Mouse (Mus musculus) heart, embryonic 14.5 days (tissue): ENCODE measurements at regions not wholly inside any gene's neighbourhood (a gene's known extent, or its start where the extent isn't known, plus 50 kb on each side); places are given as distances from the start of the nearest gene placed in this dataset.

ENCODE experiments used
- ATAC-seq: fragments of 200-750 bp; cut with Nextera tagmentation; 2 replicates; pipeline ENCODE4 v1.8.0; 2017; ENCODE audit warnings: low read depth, moderate TSS enrichment; ENCODE audit not compliant: insufficient number of reproducible peaks, insufficient read depth, low FRiP score
- H3K27ac ChIP-seq, 2 experiments: fragments of 200-500 bp in 1 of 2; fragments of 300-500 bp in 1 of 2; sonication (generic) in 1 of 2; replicated peaks in 1 of 2; 2 replicates each; pipeline ENCODE4 v1.5.1; 2012 to 2014; ENCODE audit warnings: low read depth in 2 of 2, low read length in 2 of 2, control low read depth in 1 of 2, mild to moderate bottlenecking in 1 of 2, mixed read lengths in 1 of 2; ENCODE audit not compliant: control insufficient read depth in 1 of 2, insufficient read depth in 1 of 2
- H3K27me3 ChIP-seq: fragments of 300-500 bp; sonication (generic); 2 replicates; pipeline ENCODE4 v1.6.1; 2014; ENCODE audit warnings: mild to moderate bottlenecking, low read length, control low read depth; ENCODE audit not compliant: control insufficient read depth, insufficient read depth
- H3K36me3 ChIP-seq: fragments of 300-500 bp; sonication (generic); 2 replicates; pipeline ENCODE4 v1.6.1; 2014; ENCODE audit warnings: mild to moderate bottlenecking, control low read depth, low read length, mixed read lengths; ENCODE audit not compliant: control insufficient read depth, insufficient read depth
- H3K4me1 ChIP-seq, 2 experiments: fragments of 200-500 bp in 1 of 2; fragments of 300-500 bp in 1 of 2; sonication (generic) in 1 of 2; 2 replicates each; pipeline ENCODE4 v1.6.1; 2012 to 2014; ENCODE audit warnings: low read length in 2 of 2, control low read depth in 1 of 2, mixed read lengths in 1 of 2; ENCODE audit not compliant: control insufficient read depth in 2 of 2, insufficient read depth in 2 of 2
- H3K4me2 ChIP-seq: fragments of 300-500 bp; sonication (generic); 2 replicates; pipeline ENCODE4 v1.6.1; 2014; ENCODE audit warnings: mild to moderate bottlenecking, low read length
- H3K4me3 ChIP-seq, 2 experiments: fragments of 200-500 bp in 1 of 2; fragments of 300-500 bp in 1 of 2; sonication (generic) in 1 of 2; 2 replicates each; pipeline ENCODE4 v1.5.1; 2012 to 2014; ENCODE audit warnings: low read length in 2 of 2, mild to moderate bottlenecking in 2 of 2, control low read depth in 1 of 2, low read depth in 1 of 2, moderate library complexity in 1 of 2; ENCODE audit not compliant: control insufficient read depth in 1 of 2, insufficient read depth in 1 of 2
- H3K9ac ChIP-seq: fragments of 300-500 bp; sonication (generic); 2 replicates; pipeline ENCODE4 v1.6.1; 2014; ENCODE audit warnings: mild to moderate bottlenecking, low read length
- H3K9me3 ChIP-seq: fragments of 300-500 bp; sonication (generic); 2 replicates; pipeline ENCODE4 v1.6.1; 2016; ENCODE audit warnings: low read length, control low read depth; ENCODE audit not compliant: control insufficient read depth
- WGBS: fragments of 180-500 bp; shearing (Covaris S2); extraction: QIAGEN DNeasy Blood & Tissue Kit; methylation state at CpG from one replicate; pipeline ENCODE4 v1.1.7; 2014; 5-methylcytosine and 5-hydroxymethylcytosine counted together

DNA sequence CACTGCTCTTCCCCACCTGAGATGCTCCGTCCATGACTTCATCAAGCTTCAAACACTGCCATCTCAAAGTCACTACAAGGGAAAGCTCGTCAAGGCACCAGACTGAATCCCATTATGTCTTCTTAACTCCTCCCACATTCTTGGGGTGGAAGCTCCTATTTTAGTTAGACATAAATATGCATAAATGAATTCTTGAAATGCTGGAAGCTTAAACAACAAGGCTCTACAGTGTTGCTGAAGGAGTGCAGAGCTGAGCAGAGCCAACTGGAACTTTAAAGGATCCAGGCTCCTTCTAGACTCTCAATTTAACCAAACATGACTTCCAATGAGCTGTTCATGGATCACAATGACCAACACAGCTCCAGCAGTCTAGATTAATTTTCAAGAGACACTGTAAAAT is 261.1 kb downstream of the Irs2 start:
- ATAC-seq, result no peak
- WGBS, result 82% methylated on average over 2 of the region's 2 CpGs

DNA sequence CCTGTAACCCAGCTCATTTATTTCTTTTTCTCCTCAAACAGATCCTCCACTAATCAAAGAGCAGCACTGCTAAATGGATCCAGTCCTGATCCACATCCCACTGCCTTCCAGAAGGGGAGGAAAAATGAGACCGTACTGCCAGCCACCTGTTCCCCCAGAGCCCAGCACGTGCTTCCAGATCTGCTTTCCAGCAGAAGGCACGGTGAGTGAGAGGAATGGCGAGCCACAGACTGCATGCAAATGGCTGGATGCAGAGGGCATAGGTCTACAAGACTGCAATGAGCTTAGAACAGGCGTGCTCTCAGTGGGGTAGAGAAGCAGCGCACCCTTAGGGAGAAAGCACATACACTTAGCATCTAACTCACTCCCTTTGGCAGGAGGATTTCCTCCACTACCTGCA is 265.0 kb downstream of the Irs2 start:
- H3K4me3 ChIP-seq, result no peak overlapping the region
- ATAC-seq, result no peak
- H3K36me3 ChIP-seq, result no peaks in the 10 kb centered on the region
- H3K4me1 ChIP-seq, result peaks cover 0 to 4% of the 10 kb centered on the region in 2 experiments; a peak in 2 of 4 replicates
- WGBS, result 70% methylated on average over 6 of the region's 6 CpGs
- H3K4me2 ChIP-seq, result no peak overlapping the region
- no peak overlapping the region for H3K9ac ChIP-seq
- no peak overlapping the region for H3K27ac ChIP-seq
- H3K9me3 ChIP-seq, result no peaks in the 10 kb centered on the region
- H3K27me3 ChIP-seq, result no peaks in the 10 kb centered on the region

More for the DNA sequence above, 261.1 kb downstream of the Irs2 start:
- Histone ChIP-seq H3K27ac (no peak overlapping the region), H3K27me3 (no peaks in the 10 kb centered on the region), H3K9me3 (no peaks in the 10 kb centered on the region), H3K4me1 (no peaks in the 10 kb centered on the region), H3K4me2 (no peak overlapping the region), H3K9ac (no peak overlapping the region), H3K4me3 (no peak overlapping the region), H3K36me3 (no peaks in the 10 kb centered on the region)

DNA sequence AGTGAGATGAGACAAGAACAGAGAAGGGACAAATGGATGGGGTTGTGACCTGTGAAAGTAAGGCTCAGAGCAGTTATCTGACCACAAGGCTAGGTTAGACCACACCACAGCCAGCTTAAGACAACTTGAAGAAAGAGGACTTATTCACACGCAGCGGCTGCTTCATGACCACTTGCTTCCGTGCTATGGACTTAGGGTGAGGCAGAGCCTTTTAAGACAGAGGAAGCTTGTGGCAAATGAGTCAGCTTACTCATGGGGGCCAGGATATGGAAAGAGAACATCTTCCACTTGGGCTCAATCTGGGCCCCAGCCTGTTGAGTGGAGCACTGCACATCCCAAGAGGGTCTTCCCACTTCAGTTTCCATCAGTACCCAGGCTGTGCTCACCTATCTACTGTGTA is 267.4 kb downstream of the Irs2 start:
- WGBS, result 88% methylated on average over 3 of the region's 3 CpGs
- no peak for ATAC-seq

DNA sequence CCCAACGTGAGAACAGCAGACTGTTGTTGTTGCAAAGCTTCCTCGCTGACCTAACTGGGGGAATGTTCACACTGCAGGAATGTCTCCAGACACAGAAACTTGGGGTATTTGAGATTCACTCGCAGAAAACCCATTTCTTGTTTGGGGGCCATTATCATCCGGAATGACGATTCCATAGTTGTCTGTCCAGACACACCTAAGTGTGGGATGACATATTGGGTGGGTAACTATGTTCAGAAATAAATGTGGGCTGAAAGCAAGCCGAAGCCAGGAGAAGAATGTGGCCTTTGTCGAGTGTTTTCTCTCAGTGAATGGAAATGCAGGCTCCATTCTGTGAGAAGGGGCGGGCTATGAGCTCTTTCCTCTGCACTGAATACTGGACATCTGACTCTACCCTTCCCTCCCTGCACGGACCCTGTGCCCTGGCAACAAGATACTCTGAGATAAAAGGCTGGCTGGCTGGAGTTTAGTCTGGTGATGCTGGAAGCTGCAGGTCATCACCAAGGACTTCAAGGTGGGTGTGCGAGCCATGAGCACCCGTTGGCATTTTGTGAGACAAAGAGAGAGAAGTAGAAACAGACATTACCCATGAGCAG is 269.7 kb downstream of the Irs2 start:
- peaks cover 0 to 5% of the 10 kb centered on the region in 2 experiments; a peak in 2 of 4 replicates for H3K4me1 ChIP-seq
- WGBS, result 53% methylated on average over 11 of the region's 11 CpGs
- H3K4me2 ChIP-seq, result no peak overlapping the region
- no peaks in the 10 kb centered on the region for H3K9me3 ChIP-seq
- no peaks in the 10 kb centered on the region for H3K36me3 ChIP-seq
- no peak overlapping the region for H3K27ac ChIP-seq
- H3K4me3 ChIP-seq, result no peak overlapping the region
- H3K27me3 ChIP-seq, result no peaks in the 10 kb centered on the region
- no peak for ATAC-seq
- no peak overlapping the region for H3K9ac ChIP-seq

More for the DNA sequence above, 267.4 kb downstream of the Irs2 start:
- Histone ChIP-seq H3K4me2 (no peak overlapping the region), H3K9me3 (no peaks in the 10 kb centered on the region), H3K27me3 (no peaks in the 10 kb centered on the region), H3K9ac (no peak overlapping the region), H3K4me3 (no peak overlapping the region), H3K36me3 (no peaks in the 10 kb centered on the region), H3K27ac (no peak overlapping the region), H3K4me1 (peaks cover 0 to 5% of the 10 kb centered on the region in 2 experiments; a peak in 2 of 4 replicates)

DNA sequence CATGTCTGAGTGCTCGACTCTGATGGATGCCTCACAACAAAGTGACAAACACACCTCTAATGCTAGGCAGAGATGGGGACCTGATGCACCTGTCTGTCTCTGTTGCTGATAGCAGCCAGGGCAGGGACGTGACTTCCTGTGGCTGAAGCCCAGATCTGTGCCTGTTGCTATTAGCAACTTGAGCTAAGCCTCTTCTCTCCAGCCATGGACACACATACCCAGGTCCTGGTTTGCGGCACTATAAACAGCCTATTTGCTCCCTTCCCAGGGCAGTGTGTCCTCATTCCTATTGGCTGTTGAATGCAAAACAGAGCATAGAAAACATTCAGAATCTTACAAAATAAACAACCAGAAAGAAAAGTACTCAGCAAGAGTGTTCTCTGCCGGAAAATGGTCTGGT is 273.5 kb downstream of the Irs2 start:
- WGBS, result 54% methylated on average over 4 of the region's 4 CpGs
- Histone ChIP-seq H3K4me2 (no peak overlapping the region), H3K36me3 (no peaks in the 10 kb centered on the region), H3K9ac (no peak overlapping the region), H3K27ac (no peak overlapping the region), H3K9me3 (no peaks in the 10 kb centered on the region), H3K27me3 (no peaks in the 10 kb centered on the region), H3K4me1 (peaks cover 0 to 5% of the 10 kb centered on the region in 2 experiments; a peak in 2 of 4 replicates), H3K4me3 (no peak overlapping the region)
- no peak for ATAC-seq

DNA sequence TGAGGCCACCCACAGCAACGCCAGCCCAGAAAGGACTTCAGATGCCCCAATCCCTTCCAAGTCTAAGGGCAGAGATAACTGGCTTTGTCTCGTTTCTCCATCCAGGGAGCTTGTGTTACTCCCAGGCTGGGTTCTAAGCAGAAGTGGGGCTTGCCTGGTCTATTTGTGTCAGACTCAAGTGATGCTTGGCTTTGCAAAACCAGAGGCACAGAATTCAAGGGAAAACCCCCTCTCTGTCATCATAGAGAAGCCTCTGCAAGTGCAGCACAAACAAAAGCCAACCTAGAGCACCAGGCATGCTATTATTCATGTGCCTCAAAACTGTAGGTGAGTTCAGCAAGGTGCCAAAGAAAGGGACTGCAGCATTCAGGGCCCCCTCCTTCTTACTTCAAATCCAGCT is 284.9 kb downstream of the Irs2 start:
- no peak for ATAC-seq
- no peak overlapping the region for H3K4me3 ChIP-seq
- no peaks in the 10 kb centered on the region for H3K9me3 ChIP-seq
- H3K36me3 ChIP-seq, result no peaks in the 10 kb centered on the region
- no peaks in the 10 kb centered on the region for H3K4me1 ChIP-seq
- H3K27ac ChIP-seq, result no peak overlapping the region
- H3K4me2 ChIP-seq, result no peak overlapping the region
- WGBS, result 52% methylated on average over 2 of the region's 2 CpGs
- H3K27me3 ChIP-seq, result no peaks in the 10 kb centered on the region
- no peak overlapping the region for H3K9ac ChIP-seq

DNA sequence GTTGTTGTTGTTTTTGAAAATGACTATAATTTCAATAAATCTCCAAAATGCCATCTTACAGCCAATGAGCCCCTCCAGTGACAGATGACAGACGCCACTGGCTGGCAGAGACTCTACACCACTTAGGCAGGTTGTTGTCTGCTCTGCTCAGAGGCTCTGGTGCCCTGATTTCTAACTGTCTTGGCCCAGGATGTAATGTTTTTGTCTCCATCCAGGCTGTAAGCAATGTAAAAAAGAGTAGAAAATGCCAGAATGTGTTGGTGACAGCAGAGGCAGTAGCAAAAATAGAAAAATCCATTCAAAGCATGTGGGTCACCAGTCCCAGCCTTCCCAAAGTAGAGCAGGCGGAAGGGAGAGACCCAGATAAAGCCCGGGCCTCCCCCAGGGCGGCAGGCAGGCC is 285.5 kb downstream of the Irs2 start:
- H3K4me1 ChIP-seq, result no peaks in the 10 kb centered on the region
- H3K4me2 ChIP-seq, result no peak overlapping the region
- H3K4me3 ChIP-seq, result no peak overlapping the region
- no peak overlapping the region for H3K27ac ChIP-seq
- no peak for ATAC-seq
- H3K36me3 ChIP-seq, result no peaks in the 10 kb centered on the region
- no peaks in the 10 kb centered on the region for H3K9me3 ChIP-seq
- H3K27me3 ChIP-seq, result no peaks in the 10 kb centered on the region
- no peak overlapping the region for H3K9ac ChIP-seq
- 83% methylated on average over 4 of the region's 4 CpGs for WGBS

DNA sequence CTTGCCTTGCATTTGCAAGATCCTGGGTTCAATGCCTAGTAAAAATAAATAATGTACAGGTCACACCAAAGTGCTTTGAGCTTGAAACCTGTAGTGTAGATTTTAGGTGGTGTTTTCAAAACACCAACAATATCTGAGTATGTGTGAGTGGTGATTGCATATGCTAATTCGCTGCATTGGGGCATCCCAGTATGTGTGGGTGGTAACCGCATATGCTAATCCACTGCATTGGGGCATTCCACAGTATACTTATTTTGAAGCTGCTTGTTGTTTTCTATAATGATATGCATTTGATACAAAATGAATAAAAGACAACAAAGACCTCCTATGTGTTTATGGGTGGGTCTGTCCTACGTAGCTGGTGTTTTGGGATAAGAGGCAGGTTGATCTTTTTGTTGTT is 285.9 kb downstream of the Irs2 start:
- 91% methylated on average over 3 of the region's 3 CpGs for WGBS
- no peak overlapping the region for H3K4me2 ChIP-seq

More for the DNA sequence above, 285.9 kb downstream of the Irs2 start:
- H3K9ac ChIP-seq, result no peak overlapping the region
- no peaks in the 10 kb centered on the region for H3K27me3 ChIP-seq
- no peak overlapping the region for H3K27ac ChIP-seq
- H3K4me1 ChIP-seq, result no peaks in the 10 kb centered on the region
- H3K9me3 ChIP-seq, result no peaks in the 10 kb centered on the region
- H3K36me3 ChIP-seq, result no peaks in the 10 kb centered on the region
- ATAC-seq, result no peak
- no peak overlapping the region for H3K4me3 ChIP-seq
